Mouse (Mus musculus) lung, postnatal 0 days (tissue): ENCODE measurements at regions not wholly inside any gene's neighbourhood (a gene's known extent, or its start where the extent isn't known, plus 50 kb on each side); places are given as distances from the start of the nearest gene placed in this dataset.

Experiments used
- ATAC-seq: fragments of 200-750 bp; cut with Nextera tagmentation; 2 replicates; pipeline ENCODE4 v1.8.0; 2017; ENCODE audit warnings: moderate library complexity
- DNase-seq: peaks from one replicate; pipeline ENCODE4 v3.0.0-alpha.2; 2016; ENCODE audit warnings: low spot score
- H3K27ac ChIP-seq: fragments of 300-500 bp; sonication (generic); 2 replicates; pipeline ENCODE4 v1.5.1; 2014; ENCODE audit warnings: antibody characterized with exemption, mild to moderate bottlenecking, low read length, mixed read lengths
- H3K27me3 ChIP-seq: fragments of 300-500 bp; sonication (generic); replicated peaks from 2 replicates; pipeline ENCODE4 v1.6.1; 2014; ENCODE audit warnings: low read length, mixed read lengths; ENCODE audit not compliant: insufficient read depth
- H3K36me3 ChIP-seq: fragments of 300-500 bp; sonication (generic); 2 replicates; pipeline ENCODE4 v1.6.1; 2014; ENCODE audit warnings: low read length, mixed read lengths; ENCODE audit not compliant: insufficient read depth
- H3K4me1 ChIP-seq: fragments of 300-500 bp; sonication (generic); 2 replicates; pipeline ENCODE4 v1.6.1; 2014; ENCODE audit warnings: antibody characterized with exemption, low read depth, low read length, mixed read lengths; ENCODE audit not compliant: insufficient read depth
- H3K4me2 ChIP-seq: fragments of 300-500 bp; sonication (generic); replicated peaks from 2 replicates; pipeline ENCODE4 v1.6.1; 2014; ENCODE audit warnings: low read depth, mild to moderate bottlenecking, low read length, moderate library complexity, mixed read lengths
- H3K4me3 ChIP-seq: fragments of 300-500 bp; sonication (generic); 2 replicates; pipeline ENCODE4 v1.5.1; 2014; ENCODE audit warnings: low read depth, low read length
- H3K9ac ChIP-seq: fragments of 300-500 bp; sonication (generic); replicated peaks from 2 replicates; pipeline ENCODE4 v1.6.1; 2014; ENCODE audit warnings: low read depth, mild to moderate bottlenecking
- H3K9me3 ChIP-seq: fragments of 300-500 bp; sonication (generic); 2 replicates; pipeline ENCODE4 v1.6.1; 2016; ENCODE audit warnings: low read length, mixed read lengths
- CTCF ChIP-seq: IDR thresholded peaks from 2 replicates; pipeline ENCODE4 v1.5.1; 2016; ENCODE audit warnings: antibody characterized with exemption, mild to moderate bottlenecking
- EP300 ChIP-seq: IDR thresholded peaks from 2 replicates; pipeline ENCODE4 v1.6.1; 2016; ENCODE audit warnings: antibody characterized with exemption, mild to moderate bottlenecking, control low read depth
- WGBS: fragments of 180-500 bp; shearing (Covaris S2); extraction: QIAGEN DNeasy Blood & Tissue Kit; methylation state at CpG from one replicate; pipeline ENCODE4 v1.1.7; 2014; 5-methylcytosine and 5-hydroxymethylcytosine counted together

DNA sequence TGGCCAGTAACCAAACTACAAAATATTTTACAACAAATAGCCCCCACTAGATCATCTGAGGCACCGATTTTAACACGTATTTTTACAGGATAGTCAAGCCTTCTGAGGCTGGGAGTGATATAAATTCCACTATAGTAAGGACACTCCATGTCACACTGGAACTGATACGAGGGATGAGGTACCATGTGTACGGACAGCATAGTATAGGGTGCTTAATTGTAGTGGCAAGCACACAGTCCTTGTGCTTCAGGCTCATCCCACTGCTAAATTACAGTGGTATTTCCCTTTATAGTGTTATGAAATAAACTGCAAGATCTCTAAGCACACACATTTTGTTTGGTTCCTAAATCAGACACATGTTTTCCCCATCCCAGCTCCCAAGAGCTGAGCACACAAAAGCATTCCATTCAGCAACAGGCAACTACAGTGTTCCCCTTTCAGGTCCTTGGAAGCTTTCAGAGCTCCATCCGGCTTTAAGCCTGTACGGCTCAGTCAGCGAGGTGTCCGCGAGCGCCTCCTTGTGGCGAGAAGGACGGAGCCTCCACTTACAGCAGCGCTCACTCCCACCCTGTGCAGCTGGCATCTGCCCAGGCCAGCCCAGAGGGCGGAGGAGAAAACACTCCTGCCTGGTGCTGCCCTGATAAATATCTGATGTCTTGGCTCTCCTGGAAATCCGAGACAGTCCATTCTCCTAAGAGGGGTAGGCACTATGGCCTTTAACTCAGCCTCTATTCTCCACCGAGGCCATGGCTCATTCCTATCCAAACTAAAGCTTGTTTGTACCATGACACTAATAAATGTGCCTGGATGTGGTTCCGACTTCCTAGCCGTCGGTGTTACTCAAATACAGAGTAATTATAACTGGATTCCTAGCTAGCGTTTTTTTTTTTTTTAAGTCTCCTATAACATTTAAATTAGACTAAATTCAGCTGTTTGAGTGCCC lies 348.3 kb upstream of the G2e3 start:
- Histone ChIP-seq H3K4me1 (no peaks in the 10 kb centered on the region), H3K36me3 (no peaks in the 10 kb centered on the region), H3K27ac (no peak overlapping the region), H3K4me3 (no peak overlapping the region), H3K27me3 (no peaks in the 10 kb centered on the region), H3K9me3 (no peaks in the 10 kb centered on the region), H3K9ac (no peak overlapping the region), H3K4me2 (no peak overlapping the region)
- DNase-seq (peak; percentile 70), ATAC-seq (peak; percentile 87)
- TF ChIP-seq EP300 = no peak
- TF ChIP-seq CTCF = peak; percentile 91
- 23% methylated on average over 20 of the region's 20 CpGs for WGBS

DNA sequence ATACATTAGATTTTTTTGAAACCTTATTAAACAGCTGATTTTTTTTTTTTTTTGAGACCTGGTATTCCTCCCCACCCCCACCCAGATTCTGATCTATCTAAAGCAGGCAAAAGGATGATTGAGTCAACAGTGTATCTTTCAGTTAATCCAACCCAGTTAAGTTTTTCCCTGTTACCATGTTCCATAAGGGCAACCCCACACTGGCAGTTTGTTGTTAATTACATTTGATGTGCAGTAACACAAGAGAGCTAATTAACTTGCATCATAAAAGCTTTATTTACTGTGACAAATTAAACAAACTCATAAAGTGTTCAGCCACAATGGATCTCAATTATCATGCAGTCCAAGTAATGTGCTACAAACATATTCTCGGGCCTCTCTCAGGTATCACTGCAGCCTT lies 346.8 kb upstream of the Prkd1 start:
- H3K27me3 ChIP-seq = no peaks in the 10 kb centered on the region
- no peak overlapping the region for H3K27ac ChIP-seq
- H3K36me3 ChIP-seq = no peaks in the 10 kb centered on the region
- no peaks in the 10 kb centered on the region for H3K4me1 ChIP-seq
- ATAC-seq (no peak), DNase-seq (no peak)
- no peak overlapping the region for H3K4me2 ChIP-seq
- TF ChIP-seq CTCF (no peak), EP300 (no peak)
- no peak overlapping the region for H3K4me3 ChIP-seq
- WGBS = 87% methylated on average over 1 of the region's 1 CpGs
- H3K9ac ChIP-seq = no peak overlapping the region
- no peaks in the 10 kb centered on the region for H3K9me3 ChIP-seq

DNA sequence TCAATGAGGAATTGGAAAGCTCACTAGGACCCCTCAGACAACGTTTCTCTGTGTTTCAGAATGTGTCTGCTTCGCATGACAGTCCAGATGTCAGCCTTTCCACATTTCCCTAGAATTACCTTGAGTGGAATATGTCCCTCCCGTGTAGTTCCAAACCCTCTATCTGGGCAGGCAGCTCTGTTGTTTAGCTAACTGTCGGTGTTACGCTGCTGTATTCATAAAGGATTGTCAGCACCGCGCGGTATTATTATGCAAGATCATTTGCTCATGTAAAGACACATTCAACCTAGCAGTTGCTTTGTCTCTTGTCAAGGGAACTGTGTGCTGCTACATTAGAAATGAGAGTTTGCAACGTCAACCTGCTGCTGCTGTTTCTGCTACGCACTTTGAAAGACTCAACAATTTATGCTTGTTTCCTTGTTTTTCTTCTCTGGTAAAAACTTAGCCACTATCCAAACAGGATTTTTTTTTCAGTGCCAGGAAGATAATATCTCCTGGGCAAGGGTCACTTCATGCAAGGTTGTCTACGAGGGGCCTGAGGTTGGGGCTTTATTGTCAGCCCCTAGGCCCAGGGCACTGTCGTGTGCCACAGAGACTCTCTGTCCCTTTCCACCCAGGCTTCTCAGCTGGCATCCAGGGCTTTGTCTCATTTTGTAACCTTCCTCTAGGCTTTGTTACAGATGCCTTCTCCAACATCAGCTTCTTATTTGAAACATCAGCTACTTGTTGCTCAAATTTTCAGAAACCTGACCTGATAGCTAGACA lies 340.8 kb upstream of the Prkd1 start:
- Histone ChIP-seq H3K9me3 (no peaks in the 10 kb centered on the region), H3K27me3 (no peaks in the 10 kb centered on the region), H3K9ac (no peak overlapping the region), H3K4me1 (no peaks in the 10 kb centered on the region), H3K27ac (no peak overlapping the region), H3K4me2 (no peak overlapping the region), H3K36me3 (no peaks in the 10 kb centered on the region), H3K4me3 (no peak overlapping the region)
- DNase-seq (no peak), ATAC-seq (no peak)
- 58% methylated on average over 12 of the region's 12 CpGs for WGBS
- TF ChIP-seq EP300 (no peak), CTCF (no peak)

DNA sequence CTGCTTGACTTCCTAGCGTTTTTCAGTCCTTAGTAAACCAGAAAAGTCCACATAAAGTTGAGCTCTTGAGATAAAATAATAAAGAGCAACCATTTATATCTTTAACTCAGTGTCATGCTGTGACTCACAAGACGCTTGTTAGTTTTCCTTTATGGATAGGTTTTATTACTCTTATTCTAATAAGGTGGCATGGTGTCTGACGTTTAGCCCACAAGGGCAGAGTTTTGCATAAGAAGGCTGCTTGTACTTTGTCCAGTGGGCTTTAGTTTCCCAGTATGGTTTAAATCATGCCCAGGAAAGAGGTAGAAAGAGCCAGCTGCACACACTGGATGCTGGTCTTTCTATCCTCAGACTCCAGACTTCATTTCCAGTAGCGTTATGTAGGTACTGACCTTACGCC lies 332.4 kb upstream of the Prkd1 start:
- Histone ChIP-seq H3K9me3 (no peaks in the 10 kb centered on the region), H3K4me2 (no peak overlapping the region), H3K27me3 (no peaks in the 10 kb centered on the region), H3K9ac (no peak overlapping the region), H3K36me3 (no peaks in the 10 kb centered on the region), H3K4me1 (no peaks in the 10 kb centered on the region), H3K27ac (no peak overlapping the region), H3K4me3 (no peak overlapping the region)
- no peak for ATAC-seq
- DNase-seq = no peak
- TF ChIP-seq EP300 (no peak), CTCF (no peak)
- WGBS = 79% methylated on average over 5 of the region's 5 CpGs

DNA sequence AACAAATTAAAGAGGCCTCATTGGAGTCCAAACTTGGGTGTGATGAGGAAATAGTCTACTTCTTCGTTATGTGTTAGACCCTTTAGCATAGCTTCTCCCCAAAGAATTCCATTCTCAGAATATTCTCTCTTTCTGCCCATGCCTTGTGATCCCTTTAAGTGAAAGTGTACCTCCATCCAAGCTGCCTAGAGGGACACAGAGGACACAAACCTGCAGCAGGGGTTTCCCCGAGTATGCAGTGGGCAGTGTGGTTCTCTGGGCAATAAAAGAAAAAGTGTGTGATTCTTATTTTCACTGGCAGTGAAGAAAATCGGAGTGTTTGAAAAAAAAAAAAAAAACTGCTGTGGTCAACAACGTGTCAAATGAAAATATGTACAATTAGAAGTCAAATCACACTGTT lies 331.9 kb upstream of the Prkd1 start:
- H3K4me2 ChIP-seq = no peak overlapping the region
- WGBS = 78% methylated on average over 4 of the region's 4 CpGs
- no peaks in the 10 kb centered on the region for H3K4me1 ChIP-seq
- DNase-seq = no peak
- H3K27me3 ChIP-seq = no peaks in the 10 kb centered on the region
- no peak overlapping the region for H3K9ac ChIP-seq
- no peak for ATAC-seq
- H3K4me3 ChIP-seq = no peak overlapping the region
- no peaks in the 10 kb centered on the region for H3K9me3 ChIP-seq
- no peaks in the 10 kb centered on the region for H3K36me3 ChIP-seq
- TF ChIP-seq EP300 = no peak
- no peak for TF ChIP-seq CTCF
- H3K27ac ChIP-seq = no peak overlapping the region

DNA sequence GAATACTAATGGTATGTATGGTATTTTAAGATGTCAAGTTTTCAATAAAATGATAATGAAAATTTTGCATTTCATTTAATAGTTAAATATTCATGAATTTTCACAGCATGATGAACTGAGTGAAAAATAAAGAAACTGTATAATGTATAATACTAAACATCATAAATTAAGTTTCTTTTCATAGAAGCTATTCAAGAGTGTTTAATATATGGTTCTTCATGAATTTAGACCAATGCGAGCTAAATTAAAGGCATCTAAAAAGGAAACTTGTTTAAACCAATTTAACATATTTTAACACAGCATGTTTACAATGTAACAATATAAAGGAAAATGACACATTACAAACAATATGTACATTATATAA lies 321.8 kb upstream of the Prkd1 start:
- H3K4me3 ChIP-seq = no peak overlapping the region
- H3K9ac ChIP-seq = no peak overlapping the region
- no peak for DNase-seq
- H3K4me2 ChIP-seq = no peak overlapping the region
- H3K9me3 ChIP-seq = no peaks in the 10 kb centered on the region
- H3K27me3 ChIP-seq = no peaks in the 10 kb centered on the region
- no peak overlapping the region for H3K27ac ChIP-seq
- WGBS = 88% methylated on average over 1 of the region's 1 CpGs
- TF ChIP-seq CTCF = no peak
- no peak for TF ChIP-seq EP300
- no peaks in the 10 kb centered on the region for H3K36me3 ChIP-seq
- ATAC-seq = no peak
- H3K4me1 ChIP-seq = no peaks in the 10 kb centered on the region
